Mouse (Mus musculus) hindbrain, embryonic 12.5 days (tissue): ENCODE data around the gene Agrp. TPM values are rescaled to one million over a fixed set of nuclear protein-coding genes. Genes with fewer than 3 reads are reported as not detected.
A peak's percentile ranks its signal among the peaks of the same experiment; 100 is the strongest.

ENCODE experiments used
- ATAC-seq: fragments of 200-750 bp; cut with Nextera tagmentation; 2 replicates; pipeline ENCODE4 v1.8.0; 2017; ENCODE audit warnings: moderate TSS enrichment; ENCODE audit not compliant: low FRiP score
- H3K27ac ChIP-seq: fragments of 300-500 bp; sonication (generic); 2 replicates; pipeline ENCODE4 v1.5.1; 2016; ENCODE audit warnings: mild to moderate bottlenecking
- H3K27me3 ChIP-seq: fragments of 300-500 bp; sonication (generic); 2 replicates; pipeline ENCODE4 v1.6.1; 2016; ENCODE audit warnings: mild to moderate bottlenecking
- H3K36me3 ChIP-seq: fragments of 300-500 bp; sonication (generic); 2 replicates; pipeline ENCODE4 v1.6.1; 2016; ENCODE audit warnings: mild to moderate bottlenecking
- H3K4me1 ChIP-seq: fragments of 300-500 bp; sonication (generic); 2 replicates; pipeline ENCODE4 v1.6.1; 2016
- H3K4me2 ChIP-seq: fragments of 300-500 bp; sonication (generic); replicated peaks from 2 replicates; pipeline ENCODE4 v1.6.1; 2016; ENCODE audit warnings: mild to moderate bottlenecking
- H3K4me3 ChIP-seq: fragments of 300-500 bp; sonication (generic); 2 replicates; pipeline ENCODE4 v1.5.1; 2016; ENCODE audit warnings: mild to moderate bottlenecking
- H3K9ac ChIP-seq: fragments of 300-500 bp; sonication (generic); 2 replicates; pipeline ENCODE4 v1.6.1; 2016; ENCODE audit warnings: mild to moderate bottlenecking, moderate library complexity
- H3K9me3 ChIP-seq: fragments of 300-500 bp; sonication (generic); replicated peaks from 2 replicates; pipeline ENCODE4 v1.6.1; 2016; ENCODE audit warnings: mild to moderate bottlenecking
- whole genome bisulfite sequencing: fragments of 180-500 bp; shearing (Covaris S2); methylation state at CpG from one replicate; pipeline ENCODE4 v1.1.7; 2016; 5-methylcytosine and 5-hydroxymethylcytosine counted together
- polyA plus RNA-seq: library from polyadenylated mRNA; unstranded; fragments of >200 nt; fragmentation: Nextera tagmentation; extraction: Ambion mirVana; gene quantifications from 2 replicates; pipeline ENCODE4 v1.2.1, GENCODE M21; 2016

Gene Agrp
- polyA plus RNA-seq: 1.3 TPM in 2 replicates

DNA sequence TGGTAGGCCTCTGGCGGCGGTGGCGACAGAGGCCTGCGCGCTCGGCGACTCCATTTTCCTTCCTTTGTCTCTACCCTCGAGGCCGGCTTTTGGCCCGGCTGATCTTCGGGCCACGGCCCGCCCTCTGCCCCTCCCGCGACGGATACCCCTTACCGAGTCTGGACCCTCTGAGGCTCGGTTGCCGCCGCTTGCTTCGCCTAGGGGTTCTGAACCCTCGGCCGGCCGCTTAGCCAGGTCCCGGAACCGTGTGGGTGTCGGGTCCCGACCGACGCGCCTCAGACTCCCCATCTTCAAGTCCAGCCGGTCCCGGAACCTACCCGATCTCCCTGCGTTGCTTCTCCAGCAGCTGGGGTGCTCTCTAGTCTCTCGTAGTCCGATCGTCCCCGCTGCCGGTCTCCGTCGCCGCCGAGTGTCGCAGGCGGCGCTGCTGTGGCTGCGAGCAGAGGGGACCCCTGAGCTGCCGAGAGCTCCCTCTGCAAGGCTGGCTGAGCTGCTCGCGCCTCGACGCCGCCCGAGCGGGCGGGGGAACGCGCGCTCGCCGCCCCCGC lies at the start of gene Agrp:
Agrp (minus strand) TSS at position 431 of the 548 bp plus-strand sequence.
- Histone ChIP-seq H3K27ac (peak within 1 kb of the TSS; percentile 100), H3K9me3 (no peaks in the 10 kb centered on the region), H3K4me2 (peak within 1 kb of the TSS; percentile 97), H3K27me3 (no peaks in the 10 kb centered on the region), H3K4me3 (peak within 1 kb of the TSS; percentile 89), H3K36me3 (no peaks in the 10 kb centered on the region), H3K4me1 (peaks cover 27% of the 10 kb centered on the region), H3K9ac (peak within 1 kb of the TSS; percentile 99)
- WGBS: under 1% methylated on average over 50 of the region's 63 CpGs
- peak; percentile 64 for ATAC-seq

DNA sequence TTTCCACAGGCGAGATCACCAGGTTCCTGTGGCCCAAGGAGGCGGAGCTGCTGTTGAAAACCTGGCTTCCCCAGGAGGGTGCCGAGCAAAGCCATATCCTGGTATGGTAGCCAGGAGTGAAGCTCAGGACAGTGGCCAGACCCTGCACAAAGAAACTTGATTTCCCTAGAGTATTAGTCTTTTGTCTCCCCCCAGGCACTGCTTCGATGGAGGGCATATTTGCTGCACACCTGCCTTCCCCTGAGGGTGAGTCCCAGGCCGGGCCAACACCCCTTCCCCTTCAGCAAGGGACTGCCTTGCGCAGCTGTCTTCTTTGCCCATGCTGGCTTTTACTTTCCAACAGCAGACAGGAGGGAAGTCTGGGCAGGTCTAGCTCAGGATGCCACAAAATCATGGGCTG lies 49.4 kb upstream of the Agrp start:
- WGBS: 65% methylated on average over 6 of the region's 6 CpGs
- H3K9ac ChIP-seq: no peak overlapping the region

GRCm38 (mm10) chr8:105685796-105686308 lies 48.7 kb upstream of the Agrp start, which contains the start of gene Carmil2:
Carmil2 (plus strand) TSS chr8:105686274.
- Histone ChIP-seq H3K27me3 (no peaks in the 10 kb centered on the region), H3K4me1 (peaks cover 7% of the 10 kb centered on the region), H3K9ac (no peak within 1 kb of the TSS), H3K36me3 (peaks cover 33% of the 10 kb centered on the region), H3K4me3 (no peak within 1 kb of the TSS; the same call in 1 of the 2 replicates), H3K9me3 (no peaks in the 10 kb centered on the region), H3K27ac (no peak within 1 kb of the TSS), H3K4me2 (peak within 1 kb of the TSS; percentile 26; the same call in 1 of the 2 replicates)
- WGBS: 13% methylated on average over 26 of the region's 26 CpGs
- peak; percentile 47; the same call in 1 of the 2 replicates for ATAC-seq

More for the DNA sequence above, 49.4 kb upstream of the Agrp start:
- H3K4me3 ChIP-seq: no peak overlapping the region
- H3K27me3 ChIP-seq: no peaks in the 10 kb centered on the region
- H3K27ac ChIP-seq: no peak overlapping the region
- H3K36me3 ChIP-seq: peaks cover 26% of the 10 kb centered on the region
- no peaks in the 10 kb centered on the region for H3K9me3 ChIP-seq
- no peak for ATAC-seq
- no peak overlapping the region for H3K4me2 ChIP-seq
- H3K4me1 ChIP-seq: peaks cover 7% of the 10 kb centered on the region

DNA sequence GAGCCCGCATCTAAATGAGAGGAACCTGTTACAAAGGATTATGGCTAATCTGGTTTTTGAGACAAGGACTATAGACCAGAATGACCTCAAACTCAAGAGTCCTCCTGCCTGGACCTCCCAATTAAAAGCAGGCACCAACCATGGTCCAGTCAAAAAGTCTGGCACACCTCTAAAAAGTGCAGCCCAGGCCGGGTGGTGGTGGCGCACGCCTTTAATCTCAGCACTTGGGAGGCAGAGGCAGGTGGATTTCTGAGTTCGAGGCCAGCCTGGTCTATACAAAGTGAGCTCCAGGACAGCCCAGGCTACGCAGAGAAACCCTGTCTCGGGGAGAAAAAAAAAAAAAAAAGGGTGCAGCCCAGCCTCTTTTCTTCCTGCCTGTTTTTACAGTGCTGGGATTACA lies 48.1 kb upstream of the Agrp start:
- Histone ChIP-seq H3K4me1 (peaks cover 7% of the 10 kb centered on the region), H3K9me3 (no peaks in the 10 kb centered on the region), H3K36me3 (peaks cover 38% of the 10 kb centered on the region), H3K27me3 (no peaks in the 10 kb centered on the region), H3K27ac (no peak overlapping the region), H3K9ac (no peak overlapping the region), H3K4me3 (no peak overlapping the region), H3K4me2 (no peak overlapping the region; the same call in 1 of the 2 replicates)
- no peak for ATAC-seq
- WGBS: 85% methylated on average over 7 of the region's 7 CpGs

DNA sequence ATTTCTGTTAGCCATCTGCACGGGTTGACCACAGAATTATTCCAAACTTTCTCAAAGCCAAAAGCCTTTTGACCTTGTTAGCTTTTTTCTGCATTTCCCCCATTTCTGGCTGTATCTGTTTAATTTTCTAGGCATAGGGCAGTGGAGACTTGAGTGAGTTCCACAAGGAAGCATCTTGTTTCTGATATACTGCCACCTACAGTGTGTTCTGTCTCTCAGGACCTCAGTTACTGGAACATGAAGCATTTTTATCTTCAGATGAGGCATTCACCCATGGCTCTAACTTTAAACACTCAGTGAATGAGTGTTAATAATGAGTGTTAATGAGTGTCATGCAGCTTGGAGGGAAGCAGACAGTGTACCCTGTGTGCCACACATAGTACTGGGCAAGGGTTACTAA lies 40.7 kb upstream of the Agrp start:
- Histone ChIP-seq H3K4me3 (no peak overlapping the region), H3K4me2 (no peak overlapping the region), H3K27me3 (no peaks in the 10 kb centered on the region), H3K36me3 (peaks cover 89% of the 10 kb centered on the region), H3K9ac (no peak overlapping the region), H3K9me3 (no peaks in the 10 kb centered on the region), H3K27ac (no peak overlapping the region), H3K4me1 (no peaks in the 10 kb centered on the region)
- no peak for ATAC-seq
- 87% methylated on average over 1 of the region's 1 CpGs for WGBS

DNA sequence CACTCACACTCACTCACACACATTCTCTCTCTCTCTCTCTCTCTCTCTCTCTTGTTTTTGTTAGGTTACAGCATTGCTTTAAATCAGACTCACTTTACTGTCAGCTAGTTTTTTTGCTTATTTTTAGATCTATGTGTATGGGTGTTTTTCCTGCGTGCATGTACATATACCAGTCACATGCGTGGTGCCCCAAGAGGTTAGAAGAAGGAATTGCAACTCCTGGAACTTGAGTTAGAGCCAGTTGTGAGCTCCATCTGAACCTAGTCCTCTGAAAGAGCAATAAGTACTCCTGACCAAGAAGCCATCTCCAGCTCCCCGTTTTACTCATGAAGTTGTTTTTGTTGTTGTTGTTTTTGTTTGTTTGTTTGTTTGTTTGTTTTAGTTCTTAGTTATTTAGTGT lies 24.0 kb upstream of the Agrp start:
- H3K4me1 ChIP-seq: peaks cover 2% of the 10 kb centered on the region; the same call in 1 of the 2 replicates
- H3K4me2 ChIP-seq: no peak overlapping the region
- H3K4me3 ChIP-seq: no peak overlapping the region
- H3K27me3 ChIP-seq: no peaks in the 10 kb centered on the region
- peaks cover 31% of the 10 kb centered on the region for H3K36me3 ChIP-seq
- H3K9ac ChIP-seq: no peak overlapping the region
- no peak overlapping the region for H3K27ac ChIP-seq
- no peaks in the 10 kb centered on the region for H3K9me3 ChIP-seq
- no peak for ATAC-seq
- WGBS: 85% methylated on average over 3 of the region's 3 CpGs

- no peak overlapping the region for H3K4me2 ChIP-seq
- no peaks in the 10 kb centered on the region for H3K27me3 ChIP-seq
- no peak overlapping the region for H3K9ac ChIP-seq
- H3K4me3 ChIP-seq: no peak overlapping the region
- no peak for ATAC-seq
- peaks cover 15% of the 10 kb centered on the region for H3K36me3 ChIP-seq
- no peaks in the 10 kb centered on the region for H3K9me3 ChIP-seq
- H3K4me1 ChIP-seq: peaks cover 2% of the 10 kb centered on the region; the same call in 1 of the 2 replicates
- no peak overlapping the region for H3K27ac ChIP-seq
These were observed 20.4 kb upstream of the Agrp start for GRCm38 (mm10) chr8:105657641-105658040.

DNA sequence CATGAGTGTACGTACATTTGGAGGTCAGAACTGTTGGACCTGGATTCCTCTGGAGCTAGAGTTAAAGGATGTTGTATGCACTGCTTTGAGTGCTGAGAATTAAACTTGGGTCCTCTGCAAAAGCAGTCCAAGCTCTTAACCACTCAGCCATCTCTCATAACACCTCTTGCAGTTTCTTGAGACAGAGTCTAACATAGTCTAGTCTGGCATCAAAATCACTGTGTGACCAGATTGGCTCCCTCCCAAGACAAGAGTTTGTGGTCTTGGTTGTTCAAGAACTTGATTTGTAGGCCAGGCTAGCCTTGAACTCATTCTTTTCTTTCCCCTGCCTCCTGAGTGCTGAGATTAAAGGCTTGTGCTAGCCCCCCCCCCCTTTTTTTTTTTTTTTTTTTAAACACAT lies 11.7 kb upstream of the Agrp start:
- Histone ChIP-seq H3K9me3 (no peaks in the 10 kb centered on the region), H3K27ac (no peak overlapping the region), H3K27me3 (no peaks in the 10 kb centered on the region), H3K36me3 (peaks cover 47% of the 10 kb centered on the region), H3K4me3 (no peak overlapping the region), H3K4me1 (no peaks in the 10 kb centered on the region), H3K4me2 (no peak overlapping the region), H3K9ac (no peak overlapping the region)
- ATAC-seq: no peak
- WGBS: 100% methylated on average over 1 of the region's 1 CpGs

- ATAC-seq: no peak
- H3K27ac ChIP-seq: no peak overlapping the region
- 100% methylated on average over 1 of the region's 1 CpGs for WGBS
- H3K4me3 ChIP-seq: no peak overlapping the region
- no peaks in the 10 kb centered on the region for H3K27me3 ChIP-seq
- H3K9ac ChIP-seq: no peak overlapping the region
- H3K36me3 ChIP-seq: peaks cover 41% of the 10 kb centered on the region
- H3K9me3 ChIP-seq: no peaks in the 10 kb centered on the region
- H3K4me2 ChIP-seq: no peak overlapping the region
- H3K4me1 ChIP-seq: 0 out of 2 replicates have a peak, but pooled peaks cover 2% of the 10 kb centered on the region
These were observed 8.0 kb upstream of the Agrp start for GRCm38 (mm10) chr8:105645205-105645604.

DNA sequence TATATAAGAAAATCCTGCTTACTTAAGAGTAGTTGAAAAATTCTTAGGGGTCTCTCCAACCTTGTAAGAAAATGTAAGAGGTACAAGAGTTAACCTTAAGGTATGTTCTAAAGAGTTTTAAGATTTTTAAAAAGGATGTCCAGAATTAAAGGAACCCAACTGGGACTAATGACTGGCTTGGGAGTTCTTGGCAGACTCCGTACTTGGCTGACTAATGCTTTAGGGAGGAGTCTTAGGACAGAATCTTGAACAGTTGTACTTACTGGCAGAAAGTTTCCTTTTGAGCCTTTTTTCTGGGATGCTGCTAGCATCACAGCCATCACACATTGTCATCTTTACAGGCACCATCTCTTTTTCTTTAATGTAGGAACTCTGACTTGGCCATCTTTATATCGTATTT lies 3.3 kb upstream of the Agrp start:
- H3K9ac ChIP-seq: no peak overlapping the region
- WGBS: 80% methylated on average over 2 of the region's 2 CpGs

DNA sequence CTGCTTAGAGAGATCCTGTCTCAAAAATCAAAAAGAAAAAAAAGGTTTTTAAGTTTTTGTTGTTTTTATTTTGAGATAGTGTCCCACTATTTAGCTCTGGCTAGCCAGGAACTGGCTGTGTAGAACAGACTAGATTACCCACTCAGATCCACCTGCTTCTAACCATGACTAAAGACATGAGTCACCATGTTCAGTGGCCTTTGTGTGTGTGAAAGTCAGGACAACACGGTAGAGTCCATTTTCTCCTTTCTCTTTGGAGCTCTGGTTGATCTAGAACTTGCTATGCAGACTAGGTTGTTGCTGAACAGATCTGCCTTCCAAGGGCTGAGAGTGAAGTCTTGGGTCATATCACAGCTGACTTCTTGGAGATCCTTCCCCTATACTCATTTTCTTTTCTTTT lies 2.6 kb upstream of the Agrp start:
- 95% methylated on average over 1 of the region's 1 CpGs for WGBS
- peaks cover 11% of the 10 kb centered on the region for H3K36me3 ChIP-seq
- no peaks in the 10 kb centered on the region for H3K27me3 ChIP-seq
- no peaks in the 10 kb centered on the region for H3K9me3 ChIP-seq
- no peak overlapping the region for H3K4me2 ChIP-seq
- peaks cover 28% of the 10 kb centered on the region for H3K4me1 ChIP-seq
- no peak for ATAC-seq
- no peak overlapping the region for H3K4me3 ChIP-seq
- H3K27ac ChIP-seq: no peak overlapping the region
- H3K9ac ChIP-seq: no peak overlapping the region

More for the DNA sequence above, 3.3 kb upstream of the Agrp start:
- Histone ChIP-seq H3K4me3 (no peak overlapping the region), H3K4me2 (no peak overlapping the region), H3K36me3 (peaks cover 17% of the 10 kb centered on the region), H3K9me3 (no peaks in the 10 kb centered on the region), H3K27ac (no peak overlapping the region), H3K4me1 (peaks cover 23% of the 10 kb centered on the region), H3K27me3 (no peaks in the 10 kb centered on the region)
- no peak for ATAC-seq

- H3K9ac ChIP-seq: no peak overlapping the region; the same call in 1 of the 2 replicates
- no peaks in the 10 kb centered on the region for H3K9me3 ChIP-seq
- no peaks in the 10 kb centered on the region for H3K27me3 ChIP-seq
- 0 out of 2 replicates have a peak, but pooled peaks cover 2% of the 10 kb centered on the region for H3K36me3 ChIP-seq
- peaks cover 28% of the 10 kb centered on the region for H3K4me1 ChIP-seq
- peak overlapping the region; percentile 89 for H3K4me3 ChIP-seq
- WGBS: 91% methylated on average over 4 of the region's 4 CpGs
- 0 out of 2 replicates have a peak overlapping the region, but pooled peaks have one; percentile 7 for H3K27ac ChIP-seq
- no peak for ATAC-seq
- H3K4me2 ChIP-seq: peak overlapping the region; percentile 97
These were observed 1.3 kb upstream of the Agrp start for GRCm38 (mm10) chr8:105638510-105638909.

- peak overlapping the region; percentile 99 for H3K9ac ChIP-seq
- H3K27ac ChIP-seq: peak overlapping the region; percentile 100
- H3K4me3 ChIP-seq: peak overlapping the region; percentile 89
- H3K27me3 ChIP-seq: no peaks in the 10 kb centered on the region
- peak overlapping the region; percentile 97 for H3K4me2 ChIP-seq
- H3K9me3 ChIP-seq: no peaks in the 10 kb centered on the region
- ATAC-seq: no peak
- no peaks in the 10 kb centered on the region for H3K36me3 ChIP-seq
- 1% methylated on average over 11 of the region's 11 CpGs for WGBS
- peaks cover 28% of the 10 kb centered on the region for H3K4me1 ChIP-seq
These were observed 428 bp upstream of the Agrp start for GRCm38 (mm10) chr8:105637601-105638041.
